Mouse (Mus musculus) heart, embryonic 11.5 days (tissue): ENCODE data around the gene Plrg1. TPM values are rescaled to one million over a fixed set of nuclear protein-coding genes. Genes with fewer than 3 reads are reported as not detected.
A peak's percentile ranks its signal among the peaks of the same experiment; 100 is the strongest.

Experiments used
- ATAC-seq: fragments of 200-750 bp; cut with Nextera tagmentation; replicated peaks from 2 replicates; pipeline ENCODE4 v1.8.0; 2017; ENCODE audit warnings: moderate library complexity; ENCODE audit not compliant: insufficient number of reproducible peaks, low FRiP score, low TSS enrichment
- H3K27ac ChIP-seq: fragments of 300-500 bp; sonication (generic); 2 replicates; pipeline ENCODE4 v1.5.1; 2014; ENCODE audit warnings: mild to moderate bottlenecking, low read depth, low read length
- H3K27me3 ChIP-seq: fragments of 300-500 bp; sonication (generic); 2 replicates; pipeline ENCODE4 v1.6.1; 2014; ENCODE audit warnings: mild to moderate bottlenecking, low read length, mixed read lengths; ENCODE audit not compliant: control insufficient read depth, insufficient read depth
- H3K36me3 ChIP-seq: fragments of 300-500 bp; sonication (generic); 2 replicates; pipeline ENCODE4 v1.6.1; 2014; ENCODE audit warnings: mild to moderate bottlenecking, low read length, moderate library complexity, mixed read lengths; ENCODE audit not compliant: control insufficient read depth, insufficient read depth
- H3K4me1 ChIP-seq: fragments of 300-500 bp; sonication (generic); 2 replicates; pipeline ENCODE4 v1.6.1; 2014; ENCODE audit warnings: low read length; ENCODE audit not compliant: control insufficient read depth, insufficient read depth
- H3K4me2 ChIP-seq: fragments of 300-500 bp; sonication (generic); 2 replicates; pipeline ENCODE4 v1.6.1; 2014; ENCODE audit warnings: mild to moderate bottlenecking, moderate library complexity
- H3K4me3 ChIP-seq: fragments of 300-500 bp; sonication (generic); 2 replicates; pipeline ENCODE4 v1.5.1; 2014; ENCODE audit warnings: low read depth, low read length
- H3K9ac ChIP-seq: fragments of 300-500 bp; sonication (generic); 2 replicates; pipeline ENCODE4 v1.6.1; 2014; ENCODE audit warnings: mild to moderate bottlenecking, low read depth, low read length, moderate library complexity
- H3K9me3 ChIP-seq: fragments of 300-500 bp; sonication (generic); replicated peaks from 2 replicates; pipeline ENCODE4 v1.6.1; 2016; ENCODE audit warnings: low read length; ENCODE audit not compliant: control insufficient read depth
- WGBS: fragments of 180-500 bp; shearing (Covaris S2); extraction: QIAGEN DNeasy Blood & Tissue Kit; methylation state at CpG from one replicate; pipeline ENCODE4 v1.1.7; 2014; ENCODE audit not compliant: insufficient replicate concordance; 5-methylcytosine and 5-hydroxymethylcytosine counted together
- polyA plus RNA-seq: library from polyadenylated mRNA; unstranded; fragments of >200 nt; fragmentation: Nextera tagmentation; extraction: Ambion mirVana; gene quantifications from 2 replicates; pipeline ENCODE4 v1.2.1, GENCODE M21; 2014

Gene Plrg1
- polyA plus RNA-seq, 1 experiment from 2014 or later: 64.1 TPM

DNA sequence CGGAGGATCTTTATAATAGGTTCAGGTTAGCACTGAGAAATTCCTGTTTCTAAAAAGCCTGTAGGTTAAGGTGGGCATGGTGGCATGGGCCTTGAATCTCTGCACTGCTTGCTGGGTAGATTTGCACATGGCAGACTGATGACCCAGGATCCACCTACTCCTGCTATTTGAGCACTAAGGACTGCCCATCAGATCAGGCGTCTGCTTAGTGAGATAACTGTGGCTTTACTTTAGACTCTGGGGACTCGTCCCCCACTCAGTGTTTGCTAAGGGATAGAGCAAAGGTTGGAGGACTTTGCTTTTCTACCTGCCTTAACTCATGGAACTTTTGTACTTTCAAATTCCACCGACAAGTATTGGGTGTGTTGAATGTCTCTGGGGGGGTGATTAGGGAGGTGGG is 15.7 kb upstream of the Plrg1 start:
- Histone ChIP-seq H3K4me2 (no peak overlapping the region), H3K27ac (no peak overlapping the region), H3K4me3 (no peak overlapping the region), H3K4me1 (no peaks in the 10 kb centered on the region), H3K9ac (no peak overlapping the region), H3K36me3 (no peaks in the 10 kb centered on the region), H3K27me3 (no peaks in the 10 kb centered on the region), H3K9me3 (no peaks in the 10 kb centered on the region)
- no peak for ATAC-seq
- WGBS: 67% methylated on average over 4 of the region's 4 CpGs

DNA sequence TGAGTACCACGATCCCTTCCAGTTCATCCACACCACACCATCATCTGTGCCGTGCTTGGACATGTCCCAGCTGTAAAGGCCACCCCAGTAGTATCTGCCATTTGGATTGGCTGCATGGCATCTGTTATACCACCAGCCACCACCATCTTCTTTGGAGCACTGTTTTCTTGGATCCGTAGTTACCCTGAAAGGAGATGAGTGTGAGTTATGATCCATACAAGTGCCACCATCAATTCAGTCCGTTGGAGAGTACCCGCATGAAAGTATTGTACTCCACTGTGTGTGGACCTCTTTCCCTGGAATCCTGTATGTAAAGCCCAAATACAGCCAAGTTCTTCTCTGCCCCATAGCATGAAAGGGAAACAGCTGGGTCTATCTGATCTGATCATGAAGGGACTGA is 12.9 kb upstream of the Plrg1 start:
- ATAC-seq: no peak
- no peaks in the 10 kb centered on the region for H3K36me3 ChIP-seq
- 85% methylated on average over 5 of the region's 5 CpGs for WGBS
- no peaks in the 10 kb centered on the region for H3K9me3 ChIP-seq
- no peak overlapping the region for H3K4me3 ChIP-seq
- no peaks in the 10 kb centered on the region for H3K4me1 ChIP-seq
- no peak overlapping the region for H3K27ac ChIP-seq
- H3K27me3 ChIP-seq: no peaks in the 10 kb centered on the region
- H3K4me2 ChIP-seq: no peak overlapping the region
- H3K9ac ChIP-seq: no peak overlapping the region

GRCm38 (mm10) chr3:83046649-83047048 is 8.7 kb upstream of the Plrg1 start:
- 76% methylated on average over 11 of the region's 11 CpGs for WGBS
- Histone ChIP-seq H3K4me2 (no peak overlapping the region), H3K9me3 (no peaks in the 10 kb centered on the region), H3K9ac (no peak overlapping the region), H3K4me3 (no peak overlapping the region), H3K27me3 (no peaks in the 10 kb centered on the region), H3K27ac (no peak overlapping the region), H3K4me1 (no peaks in the 10 kb centered on the region), H3K36me3 (no peaks in the 10 kb centered on the region)
- no peak for ATAC-seq

DNA sequence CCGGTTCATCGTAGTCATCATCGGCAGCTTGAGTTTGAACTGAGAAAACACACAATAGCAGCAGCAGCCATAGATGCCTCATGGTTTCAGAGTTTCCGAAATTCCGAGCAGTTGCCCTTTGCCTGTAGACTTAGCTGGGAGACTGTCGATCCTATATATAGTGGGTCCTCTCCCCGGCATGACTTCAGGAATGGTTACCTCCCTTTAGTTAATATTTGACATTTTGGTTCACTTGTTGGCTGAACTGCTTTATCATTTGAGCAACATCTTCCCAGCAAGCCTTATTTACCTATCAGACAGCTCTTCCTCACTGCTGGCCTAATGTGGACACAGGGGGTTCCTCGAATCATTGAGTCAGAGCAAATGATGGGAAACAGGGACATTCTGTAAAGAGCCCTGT is 5.6 kb upstream of the Plrg1 start, which contains the start of gene Fgb:
Gene Fgb (minus strand): TSS at position 184 of the 400 bp plus-strand sequence.
- ATAC-seq: no peak
- no peaks in the 10 kb centered on the region for H3K4me1 ChIP-seq
- H3K9me3 ChIP-seq: no peaks in the 10 kb centered on the region
- WGBS: 80% methylated on average over 8 of the region's 8 CpGs
- no peak within 1 kb of the TSS for H3K4me2 ChIP-seq
- no peak within 1 kb of the TSS for H3K27ac ChIP-seq
- no peaks in the 10 kb centered on the region for H3K27me3 ChIP-seq
- no peak within 1 kb of the TSS for H3K4me3 ChIP-seq
- H3K9ac ChIP-seq: no peak within 1 kb of the TSS
- H3K36me3 ChIP-seq: no peaks in the 10 kb centered on the region

- WGBS: 72% methylated on average over 5 of the region's 5 CpGs
- no peak for ATAC-seq
Measured at GRCm38 (mm10) chr3:83050661-83051060, 4.7 kb upstream of the Plrg1 start.

GRCm38 (mm10) chr3:83052102-83052501 is 3.2 kb upstream of the Plrg1 start:
- peaks cover 5% of the 10 kb centered on the region for H3K4me1 ChIP-seq
- H3K27ac ChIP-seq: no peak overlapping the region
- ATAC-seq: no peak
- H3K4me2 ChIP-seq: no peak overlapping the region
- no peaks in the 10 kb centered on the region for H3K36me3 ChIP-seq
- no peak overlapping the region for H3K4me3 ChIP-seq
- 80% methylated on average over 5 of the region's 5 CpGs for WGBS
- no peaks in the 10 kb centered on the region for H3K9me3 ChIP-seq
- no peak overlapping the region for H3K9ac ChIP-seq
- no peaks in the 10 kb centered on the region for H3K27me3 ChIP-seq

More at GRCm38 (mm10) chr3:83050661-83051060, 4.7 kb upstream of the Plrg1 start:
- Histone ChIP-seq H3K36me3 (no peaks in the 10 kb centered on the region), H3K4me2 (no peak overlapping the region), H3K27ac (no peak overlapping the region), H3K4me1 (no peaks in the 10 kb centered on the region), H3K9me3 (no peaks in the 10 kb centered on the region), H3K9ac (no peak overlapping the region), H3K4me3 (no peak overlapping the region), H3K27me3 (no peaks in the 10 kb centered on the region)

DNA sequence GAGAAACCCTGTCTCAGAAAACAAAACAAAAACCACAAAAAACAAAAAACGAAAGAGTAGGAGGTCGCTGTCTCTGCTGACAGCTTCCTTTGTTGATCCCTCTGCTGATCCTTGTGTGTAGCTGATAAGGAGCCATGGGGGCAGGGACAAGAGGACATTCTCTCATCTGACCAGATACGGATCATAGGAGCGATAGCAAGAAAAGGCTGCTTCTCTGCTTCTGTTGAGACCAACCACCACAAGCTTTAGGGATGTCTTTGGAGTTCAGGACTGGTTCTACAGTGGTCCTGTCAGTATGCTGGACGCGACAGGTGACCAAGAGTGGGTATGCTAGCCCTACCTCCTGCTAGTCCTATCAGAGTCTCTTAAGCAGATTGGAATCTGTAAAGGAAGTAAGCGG is 2.2 kb upstream of the Plrg1 start:
- Histone ChIP-seq H3K4me1 (peaks cover 5% of the 10 kb centered on the region), H3K4me2 (no peak overlapping the region), H3K27ac (no peak overlapping the region), H3K27me3 (no peaks in the 10 kb centered on the region), H3K9ac (no peak overlapping the region), H3K4me3 (no peak overlapping the region), H3K9me3 (no peaks in the 10 kb centered on the region), H3K36me3 (no peaks in the 10 kb centered on the region)
- ATAC-seq: no peak
- WGBS: 84% methylated on average over 7 of the region's 7 CpGs

- Histone ChIP-seq H3K9me3 (no peaks in the 10 kb centered on the region), H3K9ac (no peak overlapping the region), H3K36me3 (0 out of 2 replicates have a peak, but pooled peaks cover 3% of the 10 kb centered on the region), H3K4me2 (peak overlapping the region; percentile 31), H3K4me3 (no peak overlapping the region), H3K27ac (no peak overlapping the region), H3K27me3 (no peaks in the 10 kb centered on the region), H3K4me1 (peaks cover 5% of the 10 kb centered on the region)
- ATAC-seq: no peak
- WGBS: 24% methylated on average over 10 of the region's 10 CpGs
Measured at GRCm38 (mm10) chr3:83053758-83054157, 1.6 kb upstream of the Plrg1 start.

GRCm38 (mm10) chr3:83054759-83055158 is 563 bp upstream of the Plrg1 start:
- H3K36me3 ChIP-seq: 0 out of 2 replicates have a peak, but pooled peaks cover 3% of the 10 kb centered on the region
- 21% methylated on average over 13 of the region's 13 CpGs for WGBS
- no peak; the same call in 1 of the 2 replicates for ATAC-seq
- peak overlapping the region; percentile 86 for H3K4me3 ChIP-seq
- H3K9me3 ChIP-seq: no peaks in the 10 kb centered on the region
- no peak overlapping the region for H3K9ac ChIP-seq
- H3K27me3 ChIP-seq: no peaks in the 10 kb centered on the region
- peaks cover 5% of the 10 kb centered on the region for H3K4me1 ChIP-seq
- H3K27ac ChIP-seq: no peak overlapping the region
- peak overlapping the region; percentile 52 for H3K4me2 ChIP-seq
